Mouse (Mus musculus) forebrain, embryonic 16.5 days (tissue): Measurements from ENCODE around the gene Marc1. TPM values are rescaled to one million over a fixed set of nuclear protein-coding genes. Genes with fewer than 3 reads are reported as not detected.

Experiments
- ATAC-seq: fragments of 200-750 bp; cut with Nextera tagmentation; 2 replicates; pipeline ENCODE4 v1.8.0; 2017; ENCODE audit warnings: mild to moderate bottlenecking, moderate library complexity
- H3K27ac ChIP-seq: fragments of 300-500 bp; sonication (generic); 2 replicates; pipeline ENCODE4 v1.5.1; 2014; ENCODE audit warnings: low read length, control low read depth
- H3K27me3 ChIP-seq: fragments of 300-500 bp; sonication (generic); replicated peaks from 2 replicates; pipeline ENCODE4 v1.6.1; 2014; ENCODE audit warnings: low read length; ENCODE audit not compliant: control insufficient read depth, insufficient read depth
- H3K36me3 ChIP-seq: fragments of 300-500 bp; sonication (generic); 2 replicates; pipeline ENCODE4 v1.6.1; 2014; ENCODE audit not compliant: control insufficient read depth, insufficient read depth
- H3K4me1 ChIP-seq: fragments of 300-500 bp; sonication (generic); replicated peaks from 2 replicates; pipeline ENCODE4 v1.6.1; 2014; ENCODE audit warnings: low read length; ENCODE audit not compliant: control insufficient read depth, insufficient read depth
- H3K4me2 ChIP-seq: fragments of 300-500 bp; sonication (generic); 2 replicates; pipeline ENCODE4 v1.6.1; 2014; ENCODE audit warnings: mild to moderate bottlenecking, low read length, control low read depth
- H3K4me3 ChIP-seq: fragments of 300-500 bp; sonication (generic); replicated peaks from 2 replicates; pipeline ENCODE4 v1.5.1; 2014; ENCODE audit warnings: mild to moderate bottlenecking, low read length, control low read depth
- H3K9ac ChIP-seq: fragments of 300-500 bp; sonication (generic); replicated peaks from 2 replicates; pipeline ENCODE4 v1.6.1; 2014; ENCODE audit warnings: low read depth, low read length, control low read depth
- H3K9me3 ChIP-seq: fragments of 300-500 bp; sonication (generic); 2 replicates; pipeline ENCODE4 v1.6.1; 2016; ENCODE audit warnings: low read length; ENCODE audit not compliant: control insufficient read depth
- WGBS: fragments of 180-500 bp; shearing (Covaris S2); extraction: QIAGEN DNeasy Blood & Tissue Kit; methylation state at CpG from one replicate; pipeline ENCODE4 v1.1.7; 2014; 5-methylcytosine and 5-hydroxymethylcytosine counted together
- polyA plus RNA-seq: library from polyadenylated mRNA; unstranded; fragments of >200 nt; fragmentation: Nextera tagmentation; extraction: Ambion mirVana; gene quantifications from 2 replicates; pipeline ENCODE4 v1.2.1, GENCODE M21; 2015

Marc1 gene
- polyA plus RNA-seq, 1 experiment from 2014 or later: not detected

DNA sequence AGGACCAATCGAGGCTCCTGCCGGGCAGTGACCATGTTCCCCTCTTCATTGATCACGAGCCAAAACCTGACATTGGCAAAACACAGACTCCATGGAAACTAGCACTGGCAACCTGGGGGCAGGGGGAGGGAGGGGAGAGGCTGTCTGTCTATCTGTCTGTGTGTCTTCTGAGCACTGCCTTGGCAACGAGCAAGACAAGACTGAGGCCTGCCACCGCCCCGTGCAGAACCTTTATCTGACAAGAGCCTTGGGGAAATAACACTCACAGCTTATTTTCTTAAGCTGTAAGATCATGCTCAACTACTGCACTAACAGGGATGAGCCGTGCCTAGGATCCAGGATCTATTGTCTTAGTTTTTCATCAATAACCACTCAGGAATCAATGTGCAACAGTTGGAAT lies 4.0 kb downstream of the Marc1 start:
- Histone ChIP-seq H3K9me3 (no peaks in the 10 kb centered on the region), H3K27me3 (peaks cover 8% of the 10 kb centered on the region; the same call in 1 of the 2 replicates), H3K4me2 (no peak overlapping the region), H3K4me3 (no peak overlapping the region), H3K9ac (no peak overlapping the region), H3K36me3 (no peaks in the 10 kb centered on the region), H3K4me1 (peaks cover 6% of the 10 kb centered on the region), H3K27ac (no peak overlapping the region)
- 82% methylated on average over 7 of the region's 7 CpGs for WGBS
- no peak for ATAC-seq

DNA sequence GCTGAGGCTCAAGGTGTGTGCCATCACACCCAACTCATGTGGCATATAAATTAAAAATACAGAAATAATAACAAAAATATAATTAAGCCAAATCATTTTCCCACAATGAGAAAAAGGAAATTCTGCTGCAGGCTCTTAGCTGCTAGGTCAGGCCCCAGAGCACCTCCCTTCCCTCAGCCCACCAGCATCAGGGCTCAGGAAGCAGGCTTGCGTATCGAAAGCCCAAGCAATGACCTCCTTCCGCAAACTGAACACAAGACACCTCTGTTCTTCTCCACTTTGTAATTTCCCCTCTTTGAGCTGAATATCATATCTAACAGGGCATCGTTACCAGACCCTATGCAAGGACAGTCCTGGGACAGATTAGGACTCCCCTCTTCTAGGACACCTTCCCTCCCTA lies 5.4 kb downstream of the Marc1 start:
- Histone ChIP-seq H3K9me3 (peaks cover 4% of the 10 kb centered on the region; the same call in 1 of the 2 replicates), H3K27ac (no peak overlapping the region), H3K4me3 (no peak overlapping the region), H3K9ac (no peak overlapping the region), H3K4me2 (no peak overlapping the region), H3K27me3 (peaks cover 8% of the 10 kb centered on the region; the same call in 1 of the 2 replicates), H3K36me3 (no peaks in the 10 kb centered on the region), H3K4me1 (peaks cover 3% of the 10 kb centered on the region)
- no peak for ATAC-seq
- WGBS: 87% methylated on average over 4 of the region's 4 CpGs

DNA sequence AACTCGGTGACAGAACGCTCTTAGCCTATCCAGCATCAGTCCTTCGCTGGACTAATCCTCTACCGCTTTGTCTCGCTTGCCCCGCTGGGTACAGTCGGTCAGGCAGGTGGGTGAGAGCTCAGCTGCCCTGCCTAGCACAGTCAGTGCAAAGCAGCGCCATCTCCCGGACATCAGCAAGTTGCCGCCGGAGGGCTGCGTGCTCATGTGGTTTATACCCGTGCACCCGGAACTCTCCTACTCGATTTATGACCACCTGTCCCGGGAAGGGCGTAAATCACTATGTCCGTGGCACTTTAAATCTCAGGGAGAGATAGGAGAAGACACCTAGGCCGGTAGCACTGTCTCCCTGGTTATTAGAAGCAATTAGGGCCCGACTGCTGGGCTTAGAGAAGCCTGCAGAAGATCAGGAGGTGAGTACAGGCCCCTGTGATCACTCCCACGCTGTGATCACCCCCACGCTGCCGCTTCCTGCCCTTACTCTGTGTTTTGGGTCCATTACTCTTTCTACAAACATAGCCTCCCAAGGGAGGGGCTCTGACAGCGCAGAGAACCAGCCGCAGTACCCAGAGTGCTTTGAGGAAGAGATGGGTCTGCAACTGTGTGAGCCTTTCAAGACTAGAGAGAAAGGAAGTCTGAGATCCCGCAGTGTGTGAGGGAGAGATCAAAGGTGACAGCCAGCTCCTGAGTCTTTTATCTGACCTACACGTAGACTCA lies 17.8 kb downstream of the Marc1 start:
- H3K27me3 ChIP-seq: no peaks in the 10 kb centered on the region
- H3K4me2 ChIP-seq: no peak overlapping the region
- H3K9ac ChIP-seq: no peak overlapping the region
- ATAC-seq: no peak
- WGBS: 23% methylated on average over 27 of the region's 27 CpGs
- H3K9me3 ChIP-seq: no peaks in the 10 kb centered on the region
- no peak overlapping the region for H3K4me3 ChIP-seq
- no peaks in the 10 kb centered on the region for H3K36me3 ChIP-seq
- H3K4me1 ChIP-seq: no peaks in the 10 kb centered on the region
- H3K27ac ChIP-seq: no peak overlapping the region

DNA sequence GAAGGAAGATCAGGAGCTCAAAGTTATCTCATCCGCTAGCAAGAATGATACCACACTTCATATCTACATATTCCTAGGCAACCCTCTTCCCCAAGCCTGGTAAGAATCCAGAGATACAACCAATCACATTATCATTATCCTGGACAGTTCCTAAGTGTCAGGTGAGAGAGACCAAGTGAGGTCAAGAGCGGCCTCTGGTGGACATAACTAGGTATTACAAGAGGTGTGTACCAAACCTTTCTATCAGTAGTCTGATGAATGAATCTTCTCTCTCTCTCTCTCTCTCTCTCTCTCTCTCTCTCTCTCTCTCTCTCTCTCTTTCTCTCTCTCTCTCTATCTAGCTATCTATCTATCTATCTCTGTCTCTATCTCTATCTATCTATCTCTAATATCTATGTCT lies 20.0 kb downstream of the Marc1 start:
- Histone ChIP-seq H3K27ac (no peak overlapping the region), H3K9ac (no peak overlapping the region), H3K27me3 (no peaks in the 10 kb centered on the region), H3K9me3 (no peaks in the 10 kb centered on the region), H3K36me3 (no peaks in the 10 kb centered on the region), H3K4me2 (no peak overlapping the region), H3K4me1 (no peaks in the 10 kb centered on the region), H3K4me3 (no peak overlapping the region)
- no peak for ATAC-seq
- 11% methylated on average over 2 of the region's 2 CpGs for WGBS

DNA sequence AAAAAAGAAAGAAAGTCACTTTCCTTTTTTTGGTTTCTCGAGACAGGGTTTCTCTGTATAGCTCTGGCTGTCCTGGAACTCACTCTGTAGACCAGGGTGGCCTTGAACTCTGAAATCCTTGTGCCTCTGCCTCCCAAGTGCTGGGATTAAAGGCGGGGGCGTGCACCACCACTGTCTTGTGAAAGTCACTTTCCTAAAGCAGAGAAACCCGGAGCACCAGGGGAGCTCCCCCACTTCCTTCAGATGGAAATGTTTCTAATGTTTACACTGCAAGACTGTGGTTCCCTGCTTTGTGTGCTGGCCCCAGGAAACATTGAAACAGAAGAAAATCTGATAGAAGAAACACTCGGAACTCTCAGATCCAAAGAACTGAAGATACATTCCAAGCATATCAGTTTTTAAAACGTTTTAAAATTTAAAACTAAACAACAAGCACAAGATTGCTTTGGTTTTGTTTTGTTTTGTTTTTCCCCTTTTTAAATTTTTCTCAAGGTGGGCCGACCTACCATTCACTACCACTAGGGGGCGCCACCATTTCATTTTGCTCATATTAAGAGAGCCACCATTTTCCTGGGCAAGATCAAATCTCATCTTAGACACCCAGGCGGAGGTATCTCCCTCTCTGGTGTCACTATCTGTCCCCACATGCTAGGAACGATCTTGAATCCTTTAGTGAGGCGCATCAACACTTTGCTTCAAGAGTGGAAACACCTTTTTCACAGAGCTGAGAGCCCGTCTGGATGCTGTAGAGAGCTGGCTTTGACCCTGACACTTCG lies 24.5 kb downstream of the Marc1 start:
- no peaks in the 10 kb centered on the region for H3K27me3 ChIP-seq
- H3K4me3 ChIP-seq: no peak overlapping the region
- no peaks in the 10 kb centered on the region for H3K36me3 ChIP-seq
- no peaks in the 10 kb centered on the region for H3K4me1 ChIP-seq
- no peaks in the 10 kb centered on the region for H3K9me3 ChIP-seq
- H3K9ac ChIP-seq: no peak overlapping the region
- H3K27ac ChIP-seq: no peak overlapping the region
- H3K4me2 ChIP-seq: no peak overlapping the region
- WGBS: 71% methylated on average over 13 of the region's 13 CpGs
- no peak for ATAC-seq

DNA sequence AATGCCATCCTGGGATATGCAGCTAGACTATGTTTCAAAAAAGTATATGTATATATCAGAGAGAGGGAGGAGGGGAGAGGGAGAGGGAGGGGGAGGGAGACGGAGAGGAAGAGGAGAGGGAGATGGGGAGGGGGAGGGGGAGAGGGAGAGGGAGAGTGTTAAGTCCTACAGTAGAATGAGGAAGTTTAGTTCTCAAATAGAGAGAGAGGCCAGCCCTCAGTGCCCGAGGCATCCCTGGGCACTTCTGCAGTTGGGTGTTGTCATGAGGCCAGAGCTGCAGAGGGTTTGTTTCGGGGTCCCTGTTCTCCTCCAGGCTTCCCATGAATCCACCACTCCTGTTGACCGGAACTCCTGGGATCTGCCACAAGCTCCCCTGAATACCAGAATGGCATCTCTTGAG lies 27.5 kb downstream of the Marc1 start:
- H3K9ac ChIP-seq: no peak overlapping the region
- WGBS: 82% methylated on average over 4 of the region's 4 CpGs
- no peaks in the 10 kb centered on the region for H3K27me3 ChIP-seq
- H3K4me1 ChIP-seq: no peaks in the 10 kb centered on the region
- H3K4me2 ChIP-seq: no peak overlapping the region
- H3K4me3 ChIP-seq: no peak overlapping the region
- no peak overlapping the region for H3K27ac ChIP-seq
- no peaks in the 10 kb centered on the region for H3K36me3 ChIP-seq
- H3K9me3 ChIP-seq: no peaks in the 10 kb centered on the region
- no peak for ATAC-seq

DNA sequence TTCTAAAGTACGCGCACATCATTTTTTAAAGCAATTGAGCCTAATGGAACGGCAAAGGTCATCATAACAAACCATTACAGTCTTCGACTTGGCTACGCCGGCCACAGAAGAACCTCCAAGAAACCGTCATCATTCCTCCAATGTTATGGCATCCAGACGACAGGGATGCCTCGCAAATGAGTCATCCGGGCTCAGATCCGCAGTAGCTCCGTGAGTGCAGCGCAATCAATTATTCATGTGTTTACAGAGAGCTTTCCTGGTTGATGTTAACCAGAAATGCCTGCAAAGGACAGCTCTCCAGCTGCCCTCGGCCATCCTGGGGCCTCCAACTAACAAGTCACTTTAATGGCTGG lies 29.0 kb downstream of the Marc1 start:
- Histone ChIP-seq H3K4me1 (no peaks in the 10 kb centered on the region), H3K27me3 (no peaks in the 10 kb centered on the region), H3K4me3 (no peak overlapping the region), H3K27ac (no peak overlapping the region), H3K9me3 (no peaks in the 10 kb centered on the region), H3K9ac (no peak overlapping the region), H3K36me3 (no peaks in the 10 kb centered on the region), H3K4me2 (no peak overlapping the region)
- ATAC-seq: no peak
- 87% methylated on average over 14 of the region's 14 CpGs for WGBS

DNA sequence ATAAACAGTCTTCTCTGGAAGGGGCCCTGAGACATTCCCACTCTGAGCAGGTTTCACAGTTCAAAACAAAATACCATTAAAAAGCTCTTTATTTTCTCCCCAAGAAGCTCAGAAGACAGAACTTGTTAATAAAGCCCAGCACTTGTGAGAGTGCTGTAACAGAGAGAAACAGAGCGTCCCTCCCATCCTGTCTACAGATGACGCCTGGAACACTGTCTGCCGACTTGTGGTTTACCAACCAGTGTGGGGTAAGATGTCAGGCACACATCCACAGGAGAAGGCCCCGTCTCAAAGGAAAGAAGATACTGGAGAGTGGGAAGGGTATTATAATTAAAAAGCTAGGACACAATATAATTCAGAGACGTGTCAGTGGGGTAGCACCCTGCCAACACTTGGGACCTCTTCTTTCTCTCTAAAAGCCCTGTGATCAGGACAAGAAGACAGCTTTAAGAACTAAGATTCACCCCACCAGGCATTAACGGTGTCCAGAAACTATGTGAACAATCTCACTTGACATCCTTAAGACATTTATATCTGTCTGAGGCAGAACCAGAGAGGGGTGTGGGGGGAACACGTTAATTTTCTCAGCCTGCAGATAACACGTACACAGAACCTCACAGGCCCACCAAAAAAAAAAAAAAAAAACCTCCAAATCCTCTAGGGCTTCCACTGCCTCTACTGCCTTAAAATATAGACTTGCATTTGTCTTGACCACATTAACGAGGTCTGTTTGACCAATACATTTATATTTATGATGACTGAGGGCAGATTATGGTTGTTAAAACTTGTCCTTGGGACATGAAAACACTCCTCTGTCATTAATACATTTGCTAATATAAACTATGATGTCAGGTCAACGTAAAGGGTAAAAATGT lies 29.6 kb downstream of the Marc1 start:
- Histone ChIP-seq H3K27ac (no peak overlapping the region), H3K27me3 (no peaks in the 10 kb centered on the region), H3K4me3 (no peak overlapping the region), H3K4me2 (no peak overlapping the region), H3K9ac (no peak overlapping the region), H3K9me3 (no peaks in the 10 kb centered on the region), H3K4me1 (no peaks in the 10 kb centered on the region), H3K36me3 (no peaks in the 10 kb centered on the region)
- ATAC-seq: no peak
- 84% methylated on average over 10 of the region's 10 CpGs for WGBS

DNA sequence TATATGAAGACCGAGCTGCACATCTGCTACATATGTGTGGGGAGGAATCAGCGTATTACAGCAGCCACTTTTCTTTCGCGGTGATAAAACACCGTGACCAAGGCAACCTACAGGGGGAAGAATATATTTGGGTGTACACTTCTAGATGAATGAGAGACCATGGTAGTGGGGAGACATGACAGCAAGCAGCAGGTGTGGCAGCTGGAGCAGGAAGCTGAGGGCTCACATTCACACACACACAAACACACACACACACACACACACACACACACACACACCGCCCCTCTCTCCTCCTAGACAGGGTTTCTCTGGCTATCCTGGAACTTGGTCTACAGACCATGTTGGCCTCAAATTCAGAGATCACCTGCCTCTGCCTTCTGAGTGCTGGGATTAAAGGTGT lies 33.0 kb downstream of the Marc1 start:
- no peaks in the 10 kb centered on the region for H3K4me1 ChIP-seq
- 91% methylated on average over 6 of the region's 6 CpGs for WGBS
- H3K27me3 ChIP-seq: no peaks in the 10 kb centered on the region
- no peak overlapping the region for H3K27ac ChIP-seq
- no peak for ATAC-seq
- H3K4me3 ChIP-seq: no peak overlapping the region
- no peak overlapping the region for H3K4me2 ChIP-seq
- no peaks in the 10 kb centered on the region for H3K36me3 ChIP-seq
- H3K9me3 ChIP-seq: no peaks in the 10 kb centered on the region
- H3K9ac ChIP-seq: no peak overlapping the region
